Mouse (Mus musculus) kidney, embryonic 15.5 days (tissue): ENCODE measurements around the gene Lyg2. TPM values are rescaled to one million over a fixed set of nuclear protein-coding genes. Genes with fewer than 3 reads are reported as not detected.

Experiments
- ATAC-seq: fragments of 200-750 bp; cut with Nextera tagmentation; replicated peaks from 2 replicates; pipeline ENCODE4 v1.8.0; 2017; ENCODE audit warnings: moderate TSS enrichment; ENCODE audit not compliant: low FRiP score
- H3K27ac ChIP-seq: fragments of 300-500 bp; sonication (generic); 2 replicates; pipeline ENCODE4 v1.5.1; 2015; ENCODE audit warnings: mild to moderate bottlenecking, inconsistent platforms
- H3K27me3 ChIP-seq: fragments of 300-500 bp; sonication (generic); 2 replicates; pipeline ENCODE4 v1.6.1; 2015; ENCODE audit warnings: inconsistent platforms
- H3K36me3 ChIP-seq: fragments of 300-500 bp; sonication (generic); 2 replicates; pipeline ENCODE4 v1.6.1; 2015; ENCODE audit warnings: inconsistent platforms
- H3K4me1 ChIP-seq: fragments of 300-500 bp; sonication (generic); 2 replicates; pipeline ENCODE4 v1.6.1; 2015; ENCODE audit warnings: inconsistent platforms
- H3K4me2 ChIP-seq: fragments of 300-500 bp; sonication (generic); 2 replicates; pipeline ENCODE4 v1.6.1; 2015; ENCODE audit warnings: moderate library complexity, mild to moderate bottlenecking, inconsistent platforms
- H3K4me3 ChIP-seq: fragments of 300-500 bp; sonication (generic); replicated peaks from 2 replicates; pipeline ENCODE4 v1.5.1; 2015; ENCODE audit warnings: mild to moderate bottlenecking, inconsistent platforms
- H3K9ac ChIP-seq: fragments of 300-500 bp; sonication (generic); 2 replicates; pipeline ENCODE4 v1.6.1; 2015; ENCODE audit warnings: mild to moderate bottlenecking, inconsistent platforms
- H3K9me3 ChIP-seq: fragments of 300-500 bp; sonication (generic); replicated peaks from 2 replicates; pipeline ENCODE4 v1.6.1; 2016; ENCODE audit warnings: inconsistent platforms
- WGBS: fragments of 180-500 bp; shearing (Covaris S2); methylation state at CpG from one replicate; pipeline ENCODE4 v1.1.7; 2015; ENCODE audit warnings: mixed read lengths; 5-methylcytosine and 5-hydroxymethylcytosine counted together
- polyA plus RNA-seq: library from polyadenylated mRNA; unstranded; fragments of >200 nt; fragmentation: Nextera tagmentation; extraction: Ambion mirVana; gene quantifications from 2 replicates; pipeline ENCODE4 v1.2.1, GENCODE M21; 2015

Lyg2 gene
- polyA plus RNA-seq, 1 experiment from 2014 or later: not detected

- ATAC-seq: no peak
- WGBS: 94% methylated on average over 13 of the region's 13 CpGs
- H3K36me3 ChIP-seq: peaks cover 78% of the 10 kb centered on the region
Observed at GRCm38 (mm10) chr1:37877736-37878460, 38.4 kb downstream of the Lyg2 start.

GRCm38 (mm10) chr1:37873157-37873556, 43.1 kb downstream of the Lyg2 start:
- Histone ChIP-seq H3K27me3 (no peaks in the 10 kb centered on the region), H3K36me3 (peaks cover 35% of the 10 kb centered on the region), H3K9me3 (no peaks in the 10 kb centered on the region), H3K27ac (no peak overlapping the region), H3K4me1 (peaks cover 13% of the 10 kb centered on the region), H3K9ac (no peak overlapping the region), H3K4me3 (peak overlapping the region; percentile 56; the same call in 1 of the 2 replicates), H3K4me2 (peak overlapping the region; percentile 72)
- no peak for ATAC-seq
- WGBS: 83% methylated on average over 4 of the region's 4 CpGs

More at GRCm38 (mm10) chr1:37877736-37878460, 38.4 kb downstream of the Lyg2 start:
- H3K9me3 ChIP-seq: no peaks in the 10 kb centered on the region
- no peak overlapping the region for H3K9ac ChIP-seq
- no peak overlapping the region for H3K4me3 ChIP-seq
- no peaks in the 10 kb centered on the region for H3K27me3 ChIP-seq
- H3K4me1 ChIP-seq: peaks cover 4% of the 10 kb centered on the region
- no peak overlapping the region for H3K27ac ChIP-seq
- H3K4me2 ChIP-seq: no peak overlapping the region

- peaks cover 27% of the 10 kb centered on the region for H3K36me3 ChIP-seq
- peak overlapping the region; percentile 56 for H3K4me3 ChIP-seq
- peak overlapping the region; percentile 87 for H3K27ac ChIP-seq
- H3K4me2 ChIP-seq: peak overlapping the region; percentile 72
- H3K9me3 ChIP-seq: no peaks in the 10 kb centered on the region
- no peaks in the 10 kb centered on the region for H3K27me3 ChIP-seq
- peaks cover 13% of the 10 kb centered on the region for H3K4me1 ChIP-seq
- 4% methylated on average over 33 of the region's 33 CpGs for whole genome bisulfite sequencing
- peak overlapping the region; percentile 45 for H3K9ac ChIP-seq
- peak; percentile 93 for ATAC-seq
Observed at GRCm38 (mm10) chr1:37872131-37873067, 43.9 kb downstream of the Lyg2 start.

- Histone ChIP-seq H3K4me1 (peaks cover 13% of the 10 kb centered on the region), H3K36me3 (peaks cover 20% of the 10 kb centered on the region), H3K4me2 (peak within 1 kb of the TSS; percentile 72), H3K9ac (peak within 1 kb of the TSS; percentile 45), H3K27me3 (no peaks in the 10 kb centered on the region), H3K9me3 (no peaks in the 10 kb centered on the region), H3K27ac (peak within 1 kb of the TSS; percentile 87), H3K4me3 (peak within 1 kb of the TSS; percentile 56)
- peak; percentile 82 for ATAC-seq
- WGBS: 6% methylated on average over 7 of the region's 7 CpGs
Observed at GRCm38 (mm10) chr1:37871704-37872103, 44.6 kb downstream of the Lyg2 start, which contains the start of gene Lipt1. Gene Lipt1, plus strand, starts transcription at chr1:37871738.

GRCm38 (mm10) chr1:37869362-37869761, 46.9 kb downstream of the Lyg2 start:
- H3K4me3 ChIP-seq: no peak overlapping the region
- ATAC-seq: no peak
- no peaks in the 10 kb centered on the region for H3K27me3 ChIP-seq

GRCm38 (mm10) chr1:37868640-37869039, 47.7 kb downstream of the Lyg2 start:
- WGBS: 65% methylated on average over 10 of the region's 10 CpGs
- H3K4me3 ChIP-seq: no peak overlapping the region
- H3K4me2 ChIP-seq: no peak overlapping the region
- H3K9me3 ChIP-seq: no peaks in the 10 kb centered on the region
- H3K27ac ChIP-seq: no peak overlapping the region
- peaks cover 18% of the 10 kb centered on the region for H3K4me1 ChIP-seq
- H3K27me3 ChIP-seq: no peaks in the 10 kb centered on the region
- ATAC-seq: no peak
- no peak overlapping the region for H3K9ac ChIP-seq
- H3K36me3 ChIP-seq: no peaks in the 10 kb centered on the region

More at GRCm38 (mm10) chr1:37869362-37869761, 46.9 kb downstream of the Lyg2 start:
- Histone ChIP-seq H3K9me3 (no peaks in the 10 kb centered on the region), H3K36me3 (no peaks in the 10 kb centered on the region), H3K4me2 (no peak overlapping the region), H3K27ac (no peak overlapping the region), H3K4me1 (peaks cover 18% of the 10 kb centered on the region), H3K9ac (no peak overlapping the region)
- 61% methylated on average over 2 of the region's 2 CpGs for WGBS

- Histone ChIP-seq H3K4me1 (peaks cover 13% of the 10 kb centered on the region), H3K9me3 (no peaks in the 10 kb centered on the region), H3K27me3 (no peaks in the 10 kb centered on the region), H3K27ac (no peak overlapping the region), H3K9ac (no peak overlapping the region), H3K4me3 (no peak overlapping the region), H3K4me2 (no peak overlapping the region), H3K36me3 (no peaks in the 10 kb centered on the region)
- ATAC-seq: no peak
- WGBS: 70% methylated on average over 10 of the region's 10 CpGs
Observed at GRCm38 (mm10) chr1:37867684-37868322, 48.5 kb downstream of the Lyg2 start.

GRCm38 (mm10) chr1:37867056-37867455, 49.2 kb downstream of the Lyg2 start:
- no peaks in the 10 kb centered on the region for H3K27me3 ChIP-seq
- no peak overlapping the region for H3K27ac ChIP-seq
- peaks cover 10% of the 10 kb centered on the region for H3K4me1 ChIP-seq
- WGBS: 66% methylated on average over 1 of the region's 1 CpGs
- H3K36me3 ChIP-seq: no peaks in the 10 kb centered on the region
- no peak overlapping the region for H3K4me3 ChIP-seq
- H3K9me3 ChIP-seq: no peaks in the 10 kb centered on the region
- no peak overlapping the region for H3K4me2 ChIP-seq
- ATAC-seq: no peak
- no peak overlapping the region for H3K9ac ChIP-seq

GRCm38 (mm10) chr1:37866286-37866685, 50.0 kb downstream of the Lyg2 start, which contains the start of gene Tsga10:
Gene Tsga10, minus strand, starts transcription at chr1:37866429.
- Histone ChIP-seq H3K9ac (peak within 1 kb of the TSS; percentile 62), H3K36me3 (no peaks in the 10 kb centered on the region), H3K4me2 (peak within 1 kb of the TSS; percentile 81), H3K27me3 (no peaks in the 10 kb centered on the region), H3K4me1 (peaks cover 5% of the 10 kb centered on the region), H3K9me3 (no peaks in the 10 kb centered on the region), H3K4me3 (peak within 1 kb of the TSS; percentile 77), H3K27ac (peak within 1 kb of the TSS; percentile 90)
- no peak for ATAC-seq
- 89% methylated on average over 6 of the region's 6 CpGs for WGBS

GRCm38 (mm10) chr1:37865401-37866215, 50.7 kb downstream of the Lyg2 start:
- Histone ChIP-seq H3K9me3 (no peaks in the 10 kb centered on the region), H3K9ac (peak overlapping the region; percentile 62), H3K27ac (peak overlapping the region; percentile 90), H3K27me3 (no peaks in the 10 kb centered on the region), H3K36me3 (no peaks in the 10 kb centered on the region), H3K4me3 (peak overlapping the region; percentile 77), H3K4me1 (peaks cover 5% of the 10 kb centered on the region), H3K4me2 (peak overlapping the region; percentile 81)
- no peak for ATAC-seq
- WGBS: 12% methylated on average over 23 of the region's 23 CpGs
